Mouse (Mus musculus) frontal cortex, postnatal 36 days (tissue): Measurements from ENCODE around the gene Csf2rb2.
"Not testable (repeated sequence)": the region's sequence is repeated elsewhere in the genome, so short reads cannot be mapped to it uniquely, and the experiment has no call there.

Source experiments
- DNase-seq, 2 experiments: peaks; one replicate each; pipeline ENCODE4 v3.0.0; 2022; ENCODE audit warnings: low spot score in 2 of 2

The Csf2rb2 gene

GRCm38 (mm10) chr15:78257326-78258050, 48.0 kb downstream of the Csf2rb2 start:
- peak; percentile 67 to 70 for DNase-seq

GRCm38 (mm10) chr15:78256602-78257259, 48.8 kb downstream of the Csf2rb2 start:
- not testable (repeated sequence) for DNase-seq

- DNase-seq, result peak in 1 of 2 experiments; percentile 58
These were observed 50.8 kb downstream of the Csf2rb2 start for GRCm38 (mm10) chr15:78254751-78255150.

GRCm38 (mm10) chr15:78248410-78248809, 57.1 kb downstream of the Csf2rb2 start:
- DNase-seq, result no peak

GRCm38 (mm10) chr15:78247659-78248058, 57.9 kb downstream of the Csf2rb2 start:
- DNase-seq, result no peak

- DNase-seq, result no peak
These were observed 59.1 kb downstream of the Csf2rb2 start for GRCm38 (mm10) chr15:78246143-78247116.

GRCm38 (mm10) chr15:78244695-78245492, 60.6 kb downstream of the Csf2rb2 start, which contains the start of gene Ncf4:
Gene Ncf4 (plus strand): TSS chr15:78244801.
- DNase-seq, result no peak

GRCm38 (mm10) chr15:78243774-78244173, 61.7 kb downstream of the Csf2rb2 start:
- DNase-seq, result peak in 1 of 2 experiments; percentile 14

- no peak for DNase-seq
These were observed 62.5 kb downstream of the Csf2rb2 start for GRCm38 (mm10) chr15:78243061-78243460.

- no peak for DNase-seq
These were observed 64.2 kb downstream of the Csf2rb2 start for GRCm38 (mm10) chr15:78241335-78241734.

GRCm38 (mm10) chr15:78239956-78240617, 65.4 kb downstream of the Csf2rb2 start:
- no peak for DNase-seq

- peak; percentile 44 to 54 for DNase-seq
These were observed 66.1 kb downstream of the Csf2rb2 start for GRCm38 (mm10) chr15:78239453-78239852.

- DNase-seq, result no peak
These were observed 70.6 kb downstream of the Csf2rb2 start for GRCm38 (mm10) chr15:78234823-78235509.
